Mouse (Mus musculus) hindbrain, embryonic 14.5 days (tissue): ENCODE data around the gene Gm21693. TPM values are rescaled to one million over a fixed set of nuclear protein-coding genes. Genes with fewer than 3 reads are reported as not detected.
"Not testable (repeated sequence)": the region's sequence is repeated elsewhere in the genome, so short reads cannot be mapped to it uniquely, and the experiment has no call there.

Source experiments
- ATAC-seq: fragments of 200-750 bp; cut with Nextera tagmentation; 2 replicates; pipeline ENCODE4 v1.8.0; 2017; ENCODE audit warnings: moderate number of reproducible peaks, mild to moderate bottlenecking, moderate TSS enrichment, moderate library complexity; ENCODE audit not compliant: low FRiP score
- DNase-seq: peaks from one replicate; pipeline ENCODE4 v3.0.0-alpha.2; 2015; ENCODE audit warnings: low spot score
- H3K27ac ChIP-seq: fragments of 300-500 bp; sonication (generic); 2 replicates; pipeline ENCODE4 v1.5.1; 2014; ENCODE audit warnings: mild to moderate bottlenecking, moderate library complexity
- H3K27me3 ChIP-seq: fragments of 300-500 bp; sonication (generic); 2 replicates; pipeline ENCODE4 v1.6.1; 2014; ENCODE audit warnings: mild to moderate bottlenecking, low read length, mixed read lengths; ENCODE audit not compliant: control insufficient read depth, insufficient read depth
- H3K36me3 ChIP-seq: fragments of 300-500 bp; sonication (generic); replicated peaks from 2 replicates; pipeline ENCODE4 v1.6.1; 2014; ENCODE audit not compliant: control insufficient read depth, insufficient read depth
- H3K4me1 ChIP-seq: fragments of 300-500 bp; sonication (generic); replicated peaks from 2 replicates; pipeline ENCODE4 v1.6.1; 2014; ENCODE audit warnings: antibody characterized with exemption, low read length, mixed read lengths; ENCODE audit not compliant: control insufficient read depth, insufficient read depth
- H3K4me2 ChIP-seq: fragments of 300-500 bp; sonication (generic); replicated peaks from 2 replicates; pipeline ENCODE4 v1.6.1; 2014; ENCODE audit warnings: mild to moderate bottlenecking, moderate library complexity
- H3K4me3 ChIP-seq: fragments of 300-500 bp; sonication (generic); replicated peaks from 2 replicates; pipeline ENCODE4 v1.5.1; 2014; ENCODE audit warnings: mild to moderate bottlenecking, low read length
- H3K9ac ChIP-seq: fragments of 300-500 bp; sonication (generic); 2 replicates; pipeline ENCODE4 v1.6.1; 2014
- H3K9me3 ChIP-seq: fragments of 300-500 bp; sonication (generic); 2 replicates; pipeline ENCODE4 v1.6.1; 2016; ENCODE audit warnings: low read length; ENCODE audit not compliant: control insufficient read depth
- WGBS: fragments of 180-500 bp; shearing (Covaris S2); extraction: QIAGEN DNeasy Blood & Tissue Kit; methylation state at CpG from one replicate; pipeline ENCODE4 v1.1.7; 2014; 5-methylcytosine and 5-hydroxymethylcytosine counted together
- polyA plus RNA-seq: library from polyadenylated mRNA; unstranded; fragments of >200 nt; fragmentation: Nextera tagmentation; extraction: Ambion mirVana; gene quantifications from 2 replicates; pipeline ENCODE4 v1.2.1, GENCODE M21; 2014

The Gm21693 gene
- polyA plus RNA-seq: not detected in 2 replicates

DNA sequence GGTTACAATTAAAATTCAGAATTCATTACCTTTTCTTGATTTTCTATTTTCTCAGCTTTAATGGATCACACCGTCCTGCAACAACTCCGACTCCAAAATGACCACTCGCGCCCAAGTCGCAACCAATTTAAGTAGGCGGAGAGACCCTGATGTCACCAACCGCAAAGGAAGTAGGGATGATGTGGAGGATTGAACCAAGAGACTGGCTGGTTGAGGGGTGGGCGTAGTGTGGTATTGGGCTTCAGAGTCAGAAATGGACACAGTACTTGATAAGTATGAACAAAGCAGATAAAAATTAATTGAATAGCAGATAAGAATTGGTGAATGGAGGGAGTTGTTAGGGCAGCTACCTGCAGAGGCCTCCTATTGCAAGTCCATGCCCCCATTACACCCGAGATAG, at the start of gene Gm21693:
Gene Gm21693, minus strand, starts transcription at position 101 of the 400 bp plus-strand sequence.
- not testable (repeated sequence) for ATAC-seq, DNase-seq, H3K27me3 ChIP-seq, H3K27ac ChIP-seq, H3K4me3 ChIP-seq, H3K9ac ChIP-seq, H3K4me1 ChIP-seq, H3K4me2 ChIP-seq, H3K36me3 ChIP-seq, H3K9me3 ChIP-seq
- no CpG with 5 or more reads among the region's 9 CpGs for WGBS

DNA sequence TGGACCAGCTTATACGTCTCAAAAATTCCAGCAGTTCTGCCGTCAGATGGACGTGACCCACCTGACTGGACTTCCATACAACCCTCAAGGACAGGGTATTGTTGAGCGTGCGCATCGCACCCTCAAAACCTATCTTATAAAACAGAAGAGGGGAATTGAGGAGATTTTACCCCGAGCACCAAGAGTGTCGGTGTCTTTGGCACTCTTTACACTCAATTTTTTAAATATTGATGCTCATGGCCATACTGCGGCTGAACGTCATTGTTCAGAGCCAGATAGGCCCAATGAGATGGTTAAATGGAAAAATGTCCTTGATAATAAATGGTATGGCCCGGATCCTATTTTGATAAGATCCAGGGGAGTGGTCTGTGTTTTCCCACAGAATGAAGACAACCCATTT, 4.5 kb downstream of the Gm21693 start:
- not testable (repeated sequence) for H3K4me1 ChIP-seq, DNase-seq, H3K4me3 ChIP-seq, H3K4me2 ChIP-seq, ATAC-seq, H3K9ac ChIP-seq, H3K9me3 ChIP-seq, H3K27me3 ChIP-seq, H3K27ac ChIP-seq, H3K36me3 ChIP-seq
- no CpG with 5 or more reads among the region's 11 CpGs for WGBS

DNA sequence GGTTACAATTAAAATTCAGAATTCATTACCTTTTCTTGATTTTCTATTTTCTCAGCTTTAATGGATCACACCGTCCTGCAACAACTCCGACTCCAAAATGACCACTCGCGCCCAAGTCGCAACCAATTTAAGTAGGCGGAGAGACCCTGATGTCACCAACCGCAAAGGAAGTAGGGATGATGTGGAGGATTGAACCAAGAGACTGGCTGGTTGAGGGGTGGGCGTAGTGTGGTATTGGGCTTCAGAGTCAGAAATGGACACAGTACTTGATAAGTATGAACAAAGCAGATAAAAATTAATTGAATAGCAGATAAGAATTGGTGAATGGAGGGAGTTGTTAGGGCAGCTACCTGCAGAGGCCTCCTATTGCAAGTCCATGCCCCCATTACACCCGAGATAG, 38.8 kb downstream of the Gm21693 start, which contains the start of gene Gm21677:
Gene Gm21677, minus strand, starts transcription at position 101 of the 400 bp plus-strand sequence.
- H3K4me2 ChIP-seq, DNase-seq, H3K27ac ChIP-seq, H3K9ac ChIP-seq, H3K4me3 ChIP-seq, H3K27me3 ChIP-seq, H3K9me3 ChIP-seq, H3K36me3 ChIP-seq, H3K4me1 ChIP-seq, ATAC-seq: not testable (repeated sequence)
- no CpG with 5 or more reads among the region's 9 CpGs for WGBS

Other genes starting within 250 kb of the Gm21693 start
- gene Gm21677, start 38.9 kb downstream of the Gm21693 start, polyA plus RNA-seq: not detected in 2 replicates
- not detected in 2 replicates for gene Gm21704, start 64.8 kb upstream of the Gm21693 start, polyA plus RNA-seq
- gene Gm21708, start 64.8 kb upstream of the Gm21693 start, polyA plus RNA-seq: not detected in 2 replicates